Mouse (Mus musculus) limb, embryonic 15.5 days (tissue): ENCODE measurements around the gene Isoc2b. TPM values are rescaled to one million over a fixed set of nuclear protein-coding genes. Genes with fewer than 3 reads are reported as not detected.
A peak's percentile ranks its signal among the peaks of the same experiment; 100 is the strongest.
"Not testable (repeated sequence)": the region's sequence is repeated elsewhere in the genome, so short reads cannot be mapped to it uniquely, and the experiment has no call there.

Experiments used
- ATAC-seq: fragments of 200-750 bp; cut with Nextera tagmentation; 2 replicates; pipeline ENCODE4 v1.8.0; 2017; ENCODE audit warnings: low read depth, moderate TSS enrichment; ENCODE audit not compliant: insufficient number of reproducible peaks, low FRiP score, low TSS enrichment
- H3K27ac ChIP-seq: fragments of 300-500 bp; sonication (generic); 2 replicates; pipeline ENCODE4 v1.5.1; 2015; ENCODE audit warnings: moderate library complexity, mild to moderate bottlenecking, inconsistent platforms
- H3K27me3 ChIP-seq: fragments of 300-500 bp; sonication (generic); 2 replicates; pipeline ENCODE4 v1.6.1; 2015; ENCODE audit warnings: inconsistent platforms
- H3K36me3 ChIP-seq: fragments of 300-500 bp; sonication (generic); 2 replicates; pipeline ENCODE4 v1.6.1; 2015; ENCODE audit warnings: inconsistent platforms
- H3K4me1 ChIP-seq: fragments of 300-500 bp; sonication (generic); 2 replicates; pipeline ENCODE4 v1.6.1; 2015; ENCODE audit warnings: inconsistent platforms
- H3K4me2 ChIP-seq: fragments of 300-500 bp; sonication (generic); 2 replicates; pipeline ENCODE4 v1.6.1; 2015; ENCODE audit warnings: mild to moderate bottlenecking, inconsistent platforms
- H3K4me3 ChIP-seq: fragments of 300-500 bp; sonication (generic); 2 replicates; pipeline ENCODE4 v1.5.1; 2015; ENCODE audit warnings: mild to moderate bottlenecking, inconsistent platforms
- H3K9ac ChIP-seq: fragments of 300-500 bp; sonication (generic); 2 replicates; pipeline ENCODE4 v1.6.1; 2015; ENCODE audit warnings: inconsistent platforms
- H3K9me3 ChIP-seq: fragments of 300-500 bp; sonication (generic); 2 replicates; pipeline ENCODE4 v1.6.1; 2016; ENCODE audit warnings: inconsistent platforms
- WGBS: fragments of 180-500 bp; shearing (Covaris S2); methylation state at CpG from one replicate; pipeline ENCODE4 v1.1.7; 2015; 5-methylcytosine and 5-hydroxymethylcytosine counted together
- polyA plus RNA-seq: library from polyadenylated mRNA; unstranded; fragments of >200 nt; fragmentation: Nextera tagmentation; extraction: Ambion mirVana; gene quantifications from 2 replicates; pipeline ENCODE4 v1.2.1, GENCODE M21; 2015

The Isoc2b gene
- polyA plus RNA-seq, 1 experiment from 2014 or later, result 12.7 TPM

GRCm38 (mm10) chr7:4899649-4900522, 29.8 kb upstream of the Isoc2b start:
- no peaks in the 10 kb centered on the region for H3K9me3 ChIP-seq
- no peak for ATAC-seq
- peaks cover 21% of the 10 kb centered on the region; the same call in 1 of the 2 replicates for H3K27me3 ChIP-seq
- no peak overlapping the region for H3K9ac ChIP-seq
- H3K27ac ChIP-seq, result no peak overlapping the region
- peaks cover 17% of the 10 kb centered on the region for H3K4me1 ChIP-seq
- H3K36me3 ChIP-seq, result no peaks in the 10 kb centered on the region
- H3K4me2 ChIP-seq, result peak overlapping the region; percentile 40
- 5% methylated on average over 19 of the region's 19 CpGs for WGBS
- H3K4me3 ChIP-seq, result peak overlapping the region; percentile 26

DNA sequence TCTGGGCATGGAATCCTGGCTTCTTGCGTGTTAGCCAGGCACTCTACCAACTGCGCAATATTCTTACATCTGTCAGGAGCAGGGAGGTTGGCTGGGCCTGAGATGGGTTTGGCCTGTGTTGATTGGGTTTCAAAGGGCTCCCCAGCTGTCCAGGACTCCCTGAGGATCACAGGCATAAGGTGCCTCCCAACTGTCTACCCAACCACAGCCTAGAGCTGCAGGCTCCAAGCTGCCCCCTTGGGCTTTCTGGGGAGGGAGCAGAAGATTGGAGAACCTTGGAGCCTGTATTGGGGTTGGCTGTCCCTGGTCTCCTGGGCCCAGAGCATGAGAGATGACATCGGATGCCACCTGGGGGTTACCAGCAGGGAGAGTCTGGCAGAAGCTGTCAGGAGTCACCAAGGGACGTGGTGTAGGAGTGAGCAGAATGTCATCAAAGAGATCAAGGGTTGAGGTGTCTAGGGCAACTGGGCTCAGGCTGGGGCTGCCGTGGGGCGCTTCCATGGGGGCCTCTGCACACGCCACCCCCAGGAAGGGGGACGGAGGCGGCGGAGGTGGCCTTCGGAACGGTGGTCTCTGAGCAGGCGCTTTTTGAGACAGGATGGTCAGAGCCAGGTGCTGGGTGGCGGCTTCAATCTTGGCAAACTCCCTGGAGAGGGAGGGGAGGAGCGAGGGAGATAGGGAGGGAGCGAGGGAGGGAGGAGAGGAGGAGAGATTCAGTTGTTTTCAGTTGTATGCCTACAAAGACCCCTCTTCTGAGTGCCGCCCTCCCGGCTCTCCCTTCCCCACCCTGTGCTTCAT, 29.0 kb upstream of the Isoc2b start:
- 16% methylated on average over 18 of the region's 18 CpGs for WGBS
- Histone ChIP-seq H3K9ac (no peak overlapping the region), H3K4me3 (peak overlapping the region; percentile 26), H3K4me1 (peaks cover 17% of the 10 kb centered on the region), H3K9me3 (no peaks in the 10 kb centered on the region), H3K27ac (no peak overlapping the region), H3K27me3 (peaks cover 21% of the 10 kb centered on the region; the same call in 1 of the 2 replicates), H3K4me2 (peak overlapping the region; percentile 40), H3K36me3 (no peaks in the 10 kb centered on the region; the same call in 1 of the 2 replicates)
- no peak for ATAC-seq

DNA sequence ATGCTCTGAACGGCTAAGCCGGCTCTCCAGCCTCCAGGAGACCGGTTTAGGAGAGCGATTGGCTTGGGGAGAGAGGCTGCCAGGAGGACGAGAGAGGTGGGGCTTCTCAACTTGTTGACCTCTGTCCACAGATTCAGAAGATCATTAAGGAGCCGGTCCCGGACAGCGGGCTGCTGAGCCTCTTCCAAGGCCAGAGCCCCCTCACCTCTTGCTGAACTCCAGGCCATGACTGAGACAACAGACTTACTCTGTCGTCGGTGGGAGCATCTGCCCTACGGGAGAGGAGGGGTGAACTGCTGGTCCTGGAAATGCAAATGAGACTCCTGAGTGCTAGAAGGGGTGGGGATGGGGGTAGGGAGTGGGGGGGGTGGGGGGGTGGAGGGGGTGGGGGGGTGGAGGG, 25.1 kb upstream of the Isoc2b start:
- ATAC-seq, result no peak
- H3K27me3 ChIP-seq, result peaks cover 13% of the 10 kb centered on the region; the same call in 1 of the 2 replicates
- no peak overlapping the region for H3K27ac ChIP-seq
- H3K4me1 ChIP-seq, result peaks cover 13% of the 10 kb centered on the region
- H3K36me3 ChIP-seq, result no peaks in the 10 kb centered on the region; the same call in 1 of the 2 replicates
- no peaks in the 10 kb centered on the region for H3K9me3 ChIP-seq
- WGBS, result 55% methylated on average over 11 of the region's 11 CpGs
- no peak overlapping the region for H3K4me3 ChIP-seq
- no peak overlapping the region for H3K9ac ChIP-seq
- no peak overlapping the region for H3K4me2 ChIP-seq

GRCm38 (mm10) chr7:4886680-4887079, 16.6 kb upstream of the Isoc2b start:
- Histone ChIP-seq H3K4me2 (no peak overlapping the region), H3K4me3 (no peak overlapping the region), H3K4me1 (peaks cover 6% of the 10 kb centered on the region; the same call in 1 of the 2 replicates), H3K9me3 (no peaks in the 10 kb centered on the region), H3K27ac (peak overlapping the region; percentile 17; the same call in 1 of the 2 replicates), H3K9ac (no peak overlapping the region), H3K36me3 (no peaks in the 10 kb centered on the region), H3K27me3 (no peaks in the 10 kb centered on the region)
- ATAC-seq, result no peak
- 42% methylated on average over 4 of the region's 4 CpGs for WGBS

GRCm38 (mm10) chr7:4879036-4879435, 9.0 kb upstream of the Isoc2b start:
- not testable (repeated sequence) for H3K4me2 ChIP-seq, H3K27me3 ChIP-seq, H3K27ac ChIP-seq, H3K9me3 ChIP-seq, ATAC-seq, H3K36me3 ChIP-seq, H3K9ac ChIP-seq, H3K4me3 ChIP-seq
- 88% methylated on average over 1 of the region's 1 CpGs for WGBS
- peaks cover 15% of the 10 kb centered on the region for H3K4me1 ChIP-seq

DNA sequence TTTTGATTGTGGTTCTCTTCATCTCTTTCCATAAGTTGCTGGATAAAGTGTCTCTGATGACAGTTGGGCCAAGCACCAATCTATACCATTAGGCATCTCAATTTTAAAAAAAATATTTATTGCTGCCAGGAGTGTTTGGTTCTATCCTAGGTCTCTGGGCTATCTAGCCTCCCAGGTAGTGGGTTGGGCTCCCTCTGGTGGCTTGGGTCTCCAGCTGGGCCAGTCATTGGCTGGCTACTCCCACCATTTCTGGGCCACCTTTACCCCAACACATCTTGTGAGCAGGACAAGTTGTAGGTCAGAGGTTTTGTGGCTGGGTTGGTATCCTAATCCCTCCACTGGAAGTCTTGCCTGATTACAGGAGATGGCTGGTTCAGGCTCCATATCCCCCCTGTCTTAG, 8.1 kb upstream of the Isoc2b start:
- no peak overlapping the region for H3K4me2 ChIP-seq
- no peak overlapping the region for H3K9ac ChIP-seq
- peaks cover 15% of the 10 kb centered on the region for H3K4me1 ChIP-seq
- H3K36me3 ChIP-seq, result no peaks in the 10 kb centered on the region
- no peaks in the 10 kb centered on the region for H3K27me3 ChIP-seq
- no peak for ATAC-seq
- H3K27ac ChIP-seq, result no peak overlapping the region
- H3K9me3 ChIP-seq, result no peaks in the 10 kb centered on the region
- H3K4me3 ChIP-seq, result no peak overlapping the region; the same call in 1 of the 2 replicates

- Histone ChIP-seq H3K27me3 (no peaks in the 10 kb centered on the region), H3K9ac (peak overlapping the region; percentile 55), H3K27ac (0 out of 2 replicates have a peak overlapping the region, but pooled peaks have one; percentile 47), H3K4me3 (peak overlapping the region; percentile 60), H3K4me1 (peaks cover 15% of the 10 kb centered on the region), H3K36me3 (no peaks in the 10 kb centered on the region), H3K4me2 (peak overlapping the region; percentile 84), H3K9me3 (no peaks in the 10 kb centered on the region)
- no peak for ATAC-seq
- WGBS, result 6% methylated on average over 11 of the region's 11 CpGs
Measured at GRCm38 (mm10) chr7:4877226-4877625, 7.2 kb upstream of the Isoc2b start.

GRCm38 (mm10) chr7:4876753-4877221, 6.7 kb upstream of the Isoc2b start, which contains the start of gene Isoc2a:
Gene Isoc2a (plus strand): TSS chr7:4877153.
- 0 out of 2 replicates have a peak within 1 kb of the TSS, but pooled peaks have one; percentile 47 for H3K27ac ChIP-seq
- under 1% methylated on average over 22 of the region's 22 CpGs for WGBS
- H3K27me3 ChIP-seq, result no peaks in the 10 kb centered on the region
- peaks cover 15% of the 10 kb centered on the region for H3K4me1 ChIP-seq
- H3K36me3 ChIP-seq, result no peaks in the 10 kb centered on the region
- no peaks in the 10 kb centered on the region for H3K9me3 ChIP-seq
- H3K4me3 ChIP-seq, result peak within 1 kb of the TSS; percentile 60
- H3K9ac ChIP-seq, result peak within 1 kb of the TSS; percentile 55
- peak within 1 kb of the TSS; percentile 84 for H3K4me2 ChIP-seq
- ATAC-seq, result peak; percentile 99

DNA sequence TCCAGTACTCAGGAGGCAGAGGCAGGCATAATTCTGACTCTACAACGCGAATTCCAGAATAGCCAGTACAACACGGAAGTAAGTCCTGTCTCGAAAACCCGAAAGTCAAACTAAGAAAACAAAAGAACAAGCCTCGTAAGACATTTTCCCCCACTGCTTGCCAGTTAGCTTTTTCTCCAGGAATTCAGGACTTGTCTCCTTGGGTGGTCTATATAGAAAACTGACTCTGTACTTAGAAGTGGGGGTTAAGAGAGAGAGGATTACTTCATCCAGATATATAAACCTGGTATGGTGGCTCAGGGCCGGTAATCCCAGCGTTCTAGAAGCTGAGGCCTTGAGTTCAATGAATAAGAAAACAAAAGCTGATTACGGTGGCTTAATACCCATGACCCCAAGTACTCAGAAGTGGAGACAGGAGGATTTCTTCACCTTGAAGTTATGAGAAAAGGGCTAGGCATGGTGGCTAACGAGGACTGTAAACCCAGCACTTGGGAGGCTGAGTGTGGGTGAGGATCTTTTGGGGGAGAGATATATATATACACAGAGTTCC, 3.4 kb downstream of the Isoc2b start:
- peak overlapping the region; percentile 59 for H3K4me2 ChIP-seq
- no peak for ATAC-seq
- H3K9me3 ChIP-seq, result no peaks in the 10 kb centered on the region
- H3K36me3 ChIP-seq, result no peaks in the 10 kb centered on the region
- H3K4me3 ChIP-seq, result peak overlapping the region; percentile 55
- H3K27me3 ChIP-seq, result no peaks in the 10 kb centered on the region
- peak overlapping the region; percentile 24 for H3K9ac ChIP-seq
- peaks cover 24% of the 10 kb centered on the region for H3K4me1 ChIP-seq
- 43% methylated on average over 10 of the region's 10 CpGs for WGBS
- peak overlapping the region; percentile 74 for H3K27ac ChIP-seq

- Histone ChIP-seq H3K36me3 (no peaks in the 10 kb centered on the region), H3K4me1 (peaks cover 24% of the 10 kb centered on the region), H3K9me3 (no peaks in the 10 kb centered on the region), H3K4me3 (peak overlapping the region; percentile 55), H3K27me3 (no peaks in the 10 kb centered on the region), H3K27ac (peak overlapping the region; percentile 74), H3K4me2 (peak overlapping the region; percentile 59), H3K9ac (peak overlapping the region; percentile 29)
- peak; percentile 100 for ATAC-seq
- WGBS, result 4% methylated on average over 40 of the region's 40 CpGs
Measured at GRCm38 (mm10) chr7:4865579-4866493, 4.2 kb downstream of the Isoc2b start.

DNA sequence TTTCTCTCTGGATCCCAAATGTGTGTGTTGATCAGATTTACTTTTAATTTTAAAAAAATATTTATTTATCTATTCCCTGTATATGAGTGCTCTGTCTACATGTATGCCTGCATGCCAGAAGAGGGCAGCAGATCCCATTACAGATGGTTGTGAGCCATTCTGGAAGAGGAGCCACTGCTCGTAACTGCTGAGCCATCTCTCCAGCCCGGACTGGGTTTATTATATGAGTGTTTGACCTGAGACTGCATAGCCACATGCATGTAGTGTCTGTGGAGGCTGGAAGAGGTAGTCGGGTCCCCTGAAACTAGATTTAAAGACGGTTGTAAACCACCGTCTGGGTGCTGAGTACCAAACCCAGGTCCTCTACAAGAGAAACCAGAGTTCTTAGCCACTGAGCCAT, 5.0 kb downstream of the Isoc2b start:
- WGBS, result 66% methylated on average over 5 of the region's 5 CpGs
- no peak for ATAC-seq

More for the DNA sequence above, 5.0 kb downstream of the Isoc2b start:
- Histone ChIP-seq H3K36me3 (no peaks in the 10 kb centered on the region), H3K27ac (peak overlapping the region; percentile 12; the same call in 1 of the 2 replicates), H3K4me1 (peaks cover 24% of the 10 kb centered on the region), H3K27me3 (no peaks in the 10 kb centered on the region), H3K4me2 (peak overlapping the region; percentile 59), H3K9ac (no peak overlapping the region), H3K9me3 (no peaks in the 10 kb centered on the region), H3K4me3 (peak overlapping the region; percentile 55)
